ENCODE assay signal across 7 mouse cellular contexts in the genomic region with DNA sequence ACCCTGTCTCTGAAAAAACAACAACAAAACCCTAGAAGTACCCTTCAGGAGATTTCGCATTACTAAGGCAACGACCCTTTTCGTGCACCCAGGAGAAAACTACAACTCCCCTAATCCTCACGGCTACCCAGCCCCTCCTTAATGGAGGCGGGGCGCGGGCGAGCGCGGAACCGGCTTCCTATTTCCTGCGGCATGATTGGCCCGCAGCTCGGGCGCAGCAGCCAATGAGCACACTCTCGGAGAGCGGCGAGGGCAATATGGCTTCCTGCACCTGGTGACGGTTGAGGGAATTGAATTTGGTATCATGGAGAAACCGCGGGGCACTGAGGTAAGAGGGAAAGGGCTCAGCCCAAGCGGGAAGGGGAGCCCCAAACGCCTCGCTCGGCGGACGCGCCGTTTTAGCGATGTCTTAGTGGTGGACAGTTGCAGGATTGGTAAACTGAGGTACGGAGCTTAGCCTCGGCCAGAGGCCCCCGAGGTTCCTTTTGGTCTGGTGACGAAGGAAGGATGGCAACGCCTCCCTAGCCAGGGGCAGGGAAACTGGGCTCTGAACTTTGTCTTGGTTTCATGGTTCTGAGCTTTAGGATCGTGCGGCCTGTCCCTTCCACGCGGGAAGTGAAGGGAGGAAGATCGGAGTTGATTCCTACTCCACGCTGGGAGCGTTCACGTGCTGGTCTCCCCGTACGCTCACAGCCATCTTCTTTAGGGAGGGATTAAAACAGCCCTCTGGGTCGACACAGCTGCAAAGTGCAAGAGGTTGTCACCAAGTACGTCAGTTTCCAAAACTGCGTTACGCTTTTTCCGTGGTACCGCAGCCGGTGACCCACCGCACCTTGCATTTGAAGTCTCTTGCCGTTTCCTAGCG. TPM values are rescaled to one million over a fixed set of nuclear protein-coding genes. Genes with fewer than 3 reads are reported as not detected.
A peak's percentile ranks its signal among the peaks of the same experiment; 100 is the strongest.
DNase-seq lines count a peak whose midpoint lies in the region; ATAC-seq lines count a peak whose summit lies in the region.

A gene (plus strand): TSS at position 193 of the 865 bp plus-strand sequence.

- peak within 1 kb of the TSS; percentile 72 for H3K4me2 ChIP-seq in intestine, embryonic 16.5 days (ENCODE audit: low read depth, low read length)
- H3K4me2 ChIP-seq in midbrain, embryonic 11.5 days: peak within 1 kb of the TSS; percentile 90

- no peaks in the 10 kb centered on the region for H3K27me3 ChIP-seq in intestine, embryonic 16.5 days (replicated peaks; ENCODE audit: control insufficient read depth, insufficient read depth, low read length)
- H3K27me3 ChIP-seq in midbrain, embryonic 11.5 days (ENCODE audit: control insufficient read depth, insufficient read depth, low read length): no peaks in the 10 kb centered on the region

- under 1% methylated on average over 55 of the region's 55 CpGs for WGBS in intestine, embryonic 16.5 days
- whole genome bisulfite sequencing in midbrain, embryonic 11.5 days: 1% methylated on average over 55 of the region's 55 CpGs

- no peaks in the 10 kb centered on the region for H3K9me3 ChIP-seq in intestine, embryonic 16.5 days (ENCODE audit: control insufficient read depth, low read length)
- H3K9me3 ChIP-seq in midbrain, embryonic 11.5 days (ENCODE audit: control insufficient read depth, low read length): no peaks in the 10 kb centered on the region

- intact Hi-C loops in left cerebral cortex, postnatal 36 days (cut with DNase I): no loop called here

- peaks cover 5% of the 10 kb centered on the region; the same call in 1 of the 2 replicates for H3K36me3 ChIP-seq in intestine, embryonic 16.5 days (ENCODE audit: control insufficient read depth, insufficient read depth, low read length)
- peaks cover 5% of the 10 kb centered on the region; the same call in 1 of the 2 replicates for H3K36me3 ChIP-seq in midbrain, embryonic 11.5 days (ENCODE audit: control insufficient read depth, insufficient read depth, low read length)

- no peak within 1 kb of the TSS for H3K27ac ChIP-seq in intestine, embryonic 16.5 days (ENCODE audit: low read length)
- H3K27ac ChIP-seq in midbrain, embryonic 11.5 days (ENCODE audit: low read depth, low read length): no peak within 1 kb of the TSS

- H3K9ac ChIP-seq in intestine, embryonic 16.5 days (ENCODE audit: low read depth, low read length): peak within 1 kb of the TSS; percentile 78
- peak within 1 kb of the TSS; percentile 73 for H3K9ac ChIP-seq in midbrain, embryonic 11.5 days (ENCODE audit: low read length)

- peak within 1 kb of the TSS; percentile 63 for H3K4me3 ChIP-seq in intestine, embryonic 16.5 days (ENCODE audit: low read length)
- H3K4me3 ChIP-seq in midbrain, embryonic 11.5 days (ENCODE audit: low read depth, low read length): peak within 1 kb of the TSS; percentile 86

- ATAC-seq in intestine, embryonic 16.5 days: peak; percentile 99
- peak; percentile 99 for ATAC-seq in midbrain, embryonic 11.5 days (ENCODE audit: low FRiP score)

- 0 out of 2 replicates have a peak, but pooled peaks cover 5% of the 10 kb centered on the region for H3K4me1 ChIP-seq in intestine, embryonic 16.5 days (ENCODE audit: control insufficient read depth, insufficient read depth, low read length)
- H3K4me1 ChIP-seq in midbrain, embryonic 11.5 days (ENCODE audit: control insufficient read depth, insufficient read depth, low read length): peaks cover 7% of the 10 kb centered on the region

- peak; percentile 90 for DNase-seq in adrenal gland, adult 8-10 months
- peak; percentile 89 for DNase-seq in embryo, embryonic 9.5 days (ENCODE audit: extremely low spot score)
- DNase-seq in gastrocnemius, postnatal 4 days (ENCODE audit: low spot score in 2 of 2): peak; percentile 79 to 90
- DNase-seq in left cerebral cortex, postnatal 36 days (ENCODE audit: low spot score in 2 of 2): peak; percentile 91
- peak; percentile 98 for DNase-seq in midbrain, embryonic 11.5 days (ENCODE audit: low spot score, missing footprints)
- DNase-seq in skeletal muscle tissue, adult 2 months (ENCODE audit: low read depth, low spot score): peak; percentile 80

RNA-seq across cellular contexts. Expression of the gene that starts here (rescaled TPM):
- 10 to 100 TPM; 23.0 to 28.4 (median 24.5) TPM for total RNA-seq in adrenal gland, adult 8-10 months (2022)
- 10 to 100 TPM in 1 of 2 experiments, 1 to 10 TPM in 1; 8.1 to 10.9 TPM for total RNA-seq in gastrocnemius, postnatal 4 days (2021)
- polyA plus RNA-seq in intestine, embryonic 16.5 days (2015; fragmentation: Nextera tagmentation; extraction: Ambion mirVana): 19.0 and 21.2 TPM in 2 replicates
- 10 to 100 TPM; 35.4 to 36.4 TPM for total RNA-seq in left cerebral cortex, postnatal 36 days (2021)
- 27.8 and 30.5 TPM in 2 replicates for polyA plus RNA-seq in midbrain, embryonic 11.5 days (2014; fragmentation: Nextera tagmentation; extraction: Ambion mirVana)
